8 mouse cellular contexts compared by ENCODE assay signal in genomic region chr1:143727701-143728445, GRCm38 (mm10).
"Had no signal": no experiment of that assay in that cellular context is flagged by ENCODE, and none has a peak within 500 bp of the region (broad histone marks: within the 10 kb centered on the region; RNA-seq: fewer than 3 reads in every experiment).

No protein-coding gene starts in this region.

- DNase-seq: kidney, adult 2 months; kidney, postnatal 25 days; layer of hippocampus, adult 9-11 months; layer of hippocampus, postnatal 36 days; lung, adult 18-20 months; right cerebral cortex, postnatal 25 days; thymus, adult 18-20 months; thymus, postnatal 14 days had no signal
